26 mouse cellular contexts compared by ENCODE assay signal in the genomic region with DNA sequence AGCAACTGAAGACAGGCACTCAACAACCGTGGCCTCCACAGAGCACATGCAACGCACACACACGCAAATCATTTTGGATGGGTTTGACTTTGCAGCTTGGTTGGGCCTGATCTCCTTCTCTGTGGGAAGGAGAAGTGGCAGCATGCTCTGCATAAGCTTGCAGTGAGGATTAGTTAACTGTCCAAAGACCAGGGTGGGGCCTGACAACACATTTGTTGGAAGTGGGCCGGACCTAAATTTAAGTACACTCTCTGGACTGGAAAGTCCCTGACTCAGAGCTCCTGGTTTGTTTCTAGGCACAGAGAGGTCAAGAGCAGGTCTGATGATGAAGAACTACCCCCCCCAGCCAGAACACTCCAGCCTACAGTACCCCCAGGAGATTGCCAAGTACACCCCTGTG. TPM values are rescaled to one million over a fixed set of nuclear protein-coding genes. Genes with fewer than 3 reads are reported as not detected.
DNase-seq lines count a peak whose midpoint lies in the region; ATAC-seq and TF ChIP-seq lines count a peak whose summit lies in the region.
"Had no signal": no experiment of that assay in that cellular context is flagged by ENCODE, and none has a peak within 500 bp of the region (broad histone marks: within the 10 kb centered on the region; RNA-seq: fewer than 3 reads in every experiment).

No protein-coding gene starts in this region.

- no peaks in the 10 kb centered on the region for H3K27me3 ChIP-seq in forebrain, embryonic 11.5 days (ENCODE audit: control insufficient read depth, insufficient read depth, low read length)
- H3K27me3 ChIP-seq in forebrain, embryonic 13.5 days = no peaks in the 10 kb centered on the region
- H3K27me3 ChIP-seq in spleen, adult 2 months (ENCODE audit: control insufficient read depth, insufficient read depth, low read length) = no peaks in the 10 kb centered on the region
- H3K27me3 ChIP-seq: CH12.LX; hindbrain, embryonic 13.5 days had no signal

- H3K4me2 ChIP-seq in forebrain, embryonic 11.5 days (ENCODE audit: low read depth, low read length, severe bottlenecking) = no peak overlapping the region
- no peak overlapping the region for H3K4me2 ChIP-seq in forebrain, embryonic 13.5 days
- H3K4me2 ChIP-seq: hindbrain, embryonic 13.5 days; midbrain, embryonic 11.5 days had no signal

- H3K4me3 ChIP-seq in forebrain, embryonic 11.5 days (ENCODE audit: low read depth, low read length) = no peak overlapping the region
- H3K4me3 ChIP-seq in forebrain, embryonic 13.5 days = no peak overlapping the region
- H3K4me3 ChIP-seq in spleen, adult 2 months (ENCODE audit: extremely low read depth, insufficient read depth, insufficient read length) = no peak overlapping the region
- H3K4me3 ChIP-seq: hindbrain, embryonic 13.5 days had no signal

- DNase-seq in forebrain, embryonic 11.5 days (ENCODE audit: low spot score) = peak; percentile 35
- peak; percentile 30 to 32 for DNase-seq in heart, adult 9 months (ENCODE audit: low spot score in 2 of 2)
- no peak for DNase-seq in heart, postnatal 4 days
- DNase-seq in spleen, adult 2 months (ENCODE audit: low read depth in 1 of 2, low spot score in 2 of 2) = no peak
- no peak for DNase-seq in spleen, adult 12 weeks (ENCODE audit: low spot score)
- DNase-seq in layer of hippocampus, adult 9-10 months (ENCODE audit: low spot score) = no peak
- DNase-seq: adrenal gland, adult 8-10 months; cerebellum, adult 18-20 months; cerebellum, postnatal 25 days; embryo, embryonic 11 days; forebrain, postnatal 0 days; gastrocnemius, postnatal 10 days; kidney, adult 2 months; kidney, postnatal 14 days; left cerebral cortex, postnatal 4 days; liver, postnatal 0 days; lung, postnatal 10 days; retina, postnatal 1 day; right cerebral cortex, postnatal 4 days; thymus, postnatal 25 days had no signal

- WGBS in forebrain, embryonic 11.5 days = 97% methylated on average over 4 of the region's 4 CpGs
- 92% methylated on average over 4 of the region's 4 CpGs for WGBS in forebrain, embryonic 13.5 days
- 89% methylated on average over 4 of the region's 4 CpGs for WGBS in spleen, adult 2 months

- no peak for TF ChIP-seq CTCF in spleen, adult 2 months (IDR thresholded peaks at IDR 0.05; ENCODE audit: extremely low read depth, insufficient read depth, insufficient read length, insufficient replicate concordance)

- H3K36me3 ChIP-seq in forebrain, embryonic 11.5 days (ENCODE audit: control insufficient read depth, insufficient read depth, low read length) = no peaks in the 10 kb centered on the region
- no peaks in the 10 kb centered on the region for H3K36me3 ChIP-seq in forebrain, embryonic 13.5 days (ENCODE audit: poor library complexity, severe bottlenecking)
- H3K36me3 ChIP-seq in spleen, adult 2 months (ENCODE audit: control insufficient read depth, insufficient read depth, low read length) = no peaks in the 10 kb centered on the region
- H3K36me3 ChIP-seq: hindbrain, embryonic 13.5 days had no signal

- ATAC-seq in forebrain, embryonic 11.5 days (replicated peaks; ENCODE audit: low FRiP score) = no peak
- no peak for ATAC-seq in forebrain, embryonic 13.5 days
- no peak for ATAC-seq in frontal cortex, adult (ENCODE audit: low TSS enrichment)
- ATAC-seq: forebrain, postnatal 0 days; inflammation-experienced regulatory T-cells, adult 6 months; liver, postnatal 0 days had no signal

- no peaks in the 10 kb centered on the region for H3K9me3 ChIP-seq in forebrain, embryonic 11.5 days (ENCODE audit: control insufficient read depth, low read length)
- no peaks in the 10 kb centered on the region for H3K9me3 ChIP-seq in forebrain, embryonic 13.5 days (replicated peaks)
- H3K9me3 ChIP-seq: hindbrain, embryonic 13.5 days had no signal

- no peak overlapping the region for H3K27ac ChIP-seq in forebrain, embryonic 11.5 days (ENCODE audit: low read depth, low read length)
- no peak overlapping the region for H3K27ac ChIP-seq in forebrain, embryonic 13.5 days
- H3K27ac ChIP-seq in spleen, adult 2 months (ENCODE audit: insufficient read depth, low read length) = 0 out of 2 replicates have a peak overlapping the region, but pooled peaks have one; percentile 0
- H3K27ac ChIP-seq: hindbrain, embryonic 13.5 days had no signal

- TF ChIP-seq POLR2A in spleen, adult 2 months (IDR thresholded peaks at IDR 0.05; ENCODE audit: low read depth, low read length) = no peak

- no peaks in the 10 kb centered on the region for H3K4me1 ChIP-seq in forebrain, embryonic 11.5 days (replicated peaks; ENCODE audit: control insufficient read depth, insufficient read depth, low read length)
- H3K4me1 ChIP-seq in forebrain, embryonic 13.5 days = no peaks in the 10 kb centered on the region
- no peaks in the 10 kb centered on the region for H3K4me1 ChIP-seq in spleen, adult 2 months (ENCODE audit: control insufficient read depth, insufficient read depth, insufficient read length)

- H3K9ac ChIP-seq in forebrain, embryonic 11.5 days (ENCODE audit: low read length) = no peak overlapping the region
- no peak overlapping the region for H3K9ac ChIP-seq in forebrain, embryonic 13.5 days
- H3K9ac ChIP-seq: forebrain, postnatal 0 days; hindbrain, embryonic 13.5 days; liver, postnatal 0 days had no signal

RNA-seq across cellular contexts. Expression of gene Mrps24, which starts 18.8 kb away (rescaled TPM):
- 166 TPM in 2 replicates for polyA plus RNA-seq in forebrain, embryonic 11.5 days (2014; fragmentation: Nextera tagmentation; extraction: Ambion mirVana)
- 185 and 188 TPM in 2 replicates for polyA plus RNA-seq in forebrain, embryonic 13.5 days (2015; fragmentation: Nextera tagmentation; extraction: Ambion mirVana)
- 100 to 1,000 TPM; 112 to 114 TPM for total RNA-seq in heart, postnatal 4 days (2021)
- 176 and 211 TPM in 2 replicates for polyA plus RNA-seq in spleen, adult 2 months (2012; rRNA removed)

RNA-seq across cellular contexts. Expression of gene Urgcp, which starts 27.9 kb away (rescaled TPM):
- polyA plus RNA-seq in forebrain, embryonic 11.5 days (2014; fragmentation: Nextera tagmentation; extraction: Ambion mirVana) = 19.1 and 20.1 TPM in 2 replicates
- polyA plus RNA-seq in forebrain, embryonic 13.5 days (2015; fragmentation: Nextera tagmentation; extraction: Ambion mirVana) = 24.9 and 25.7 TPM in 2 replicates
- 10 to 100 TPM; 60.5 TPM for total RNA-seq in heart, postnatal 4 days (2021)
- polyA plus RNA-seq in spleen, adult 2 months (2012; rRNA removed) = 11.8 and 12.0 TPM in 2 replicates

RNA-seq across cellular contexts. Expression of gene Dbnl, which starts 54.0 kb away (rescaled TPM):
- 152 and 157 TPM in 2 replicates for polyA plus RNA-seq in forebrain, embryonic 11.5 days (2014; fragmentation: Nextera tagmentation; extraction: Ambion mirVana)
- 133 and 136 TPM in 2 replicates for polyA plus RNA-seq in forebrain, embryonic 13.5 days (2015; fragmentation: Nextera tagmentation; extraction: Ambion mirVana)
- total RNA-seq in heart, postnatal 4 days (2021) = 10 to 100 TPM; 44.7 to 46.1 TPM
- 104 and 130 TPM in 2 replicates for polyA plus RNA-seq in spleen, adult 2 months (2012; rRNA removed)

Comparison
In these comparisons a context has a peak if more than half of its experiments do, and no peak if none do; other contexts are left out.
1. DNase-seq: peak in forebrain, embryonic 11.5 days (single experiment) and heart, adult 9 months (2 of 2); none in heart, postnatal 4 days (single experiment), spleen, adult 2 months (0 of 2), spleen, adult 12 weeks (single experiment) and layer of hippocampus, adult 9-10 months (single experiment).